Mouse (Mus musculus) fibroblast of lung, adult 2 months (primary cell): ENCODE data around the gene Cdkn1b.

ENCODE experiments used
- DNase-seq: peaks from one replicate; pipeline ENCODE4 v3.0.0-alpha.2; 2011; ENCODE audit warnings: low read depth

The Cdkn1b gene

DNA sequence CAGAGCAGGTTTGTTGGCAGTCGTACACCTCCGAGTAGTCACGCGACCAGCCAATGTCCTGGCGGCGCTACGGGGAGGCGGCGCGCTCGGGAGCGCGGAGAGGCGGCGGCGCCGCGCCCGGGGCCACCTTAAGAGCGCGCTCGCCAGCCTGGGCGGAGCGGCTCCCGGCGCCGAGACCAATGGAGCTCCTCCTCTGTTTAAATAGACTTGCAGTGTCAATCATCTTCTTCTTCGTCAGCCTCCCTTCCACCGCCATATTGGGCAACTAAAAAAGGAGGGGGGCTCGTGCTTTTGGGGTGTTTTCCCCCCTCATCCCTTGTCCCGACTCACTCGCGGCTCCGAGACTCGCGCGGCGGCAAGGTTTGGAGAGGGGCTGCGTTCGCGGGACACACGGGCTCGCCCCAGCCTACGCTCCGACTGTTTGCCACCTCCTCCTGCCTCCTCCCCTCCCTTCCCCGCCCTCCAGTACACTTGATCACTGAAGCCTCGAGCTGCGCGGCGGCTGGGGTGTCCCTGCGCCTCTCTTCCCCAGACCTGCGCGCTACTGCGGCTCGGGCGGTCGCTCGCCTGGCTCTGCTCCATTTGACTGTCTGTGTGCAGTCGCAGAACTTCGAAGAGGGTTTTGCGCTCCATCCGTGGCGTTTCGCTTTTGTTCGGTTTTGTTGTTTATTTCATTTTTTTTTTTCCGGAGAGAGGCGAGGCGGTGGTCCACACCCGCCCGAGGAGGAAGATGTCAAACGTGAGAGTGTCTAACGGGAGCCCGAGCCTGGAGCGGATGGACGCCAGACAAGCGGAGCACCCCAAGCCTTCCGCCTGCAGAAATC is at the start of gene Cdkn1b:
Gene Cdkn1b (plus strand): TSS at position 212 of the 824 bp plus-strand sequence.
- DNase-seq, result peak; percentile 90

DNA sequence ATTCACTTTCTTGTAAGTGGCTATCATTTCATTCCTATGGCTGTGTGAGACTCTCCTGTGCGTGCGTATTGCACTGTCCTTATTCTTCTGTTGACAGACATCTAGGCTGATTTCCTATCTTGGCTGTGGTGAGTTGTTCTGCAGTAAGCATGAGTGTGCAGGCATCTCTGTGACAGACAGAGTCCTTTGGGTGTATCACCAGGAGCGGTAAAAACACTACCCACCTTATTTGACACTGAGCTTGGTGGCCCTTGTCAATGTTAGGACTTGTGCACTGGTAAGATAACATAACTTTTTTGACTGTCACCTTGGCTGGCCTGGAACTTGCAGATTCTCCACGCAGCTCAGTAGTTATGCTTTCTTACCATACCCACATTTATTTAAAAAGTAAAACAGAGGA is 49.3 kb upstream of the Cdkn1b start:
- no peak for DNase-seq

DNA sequence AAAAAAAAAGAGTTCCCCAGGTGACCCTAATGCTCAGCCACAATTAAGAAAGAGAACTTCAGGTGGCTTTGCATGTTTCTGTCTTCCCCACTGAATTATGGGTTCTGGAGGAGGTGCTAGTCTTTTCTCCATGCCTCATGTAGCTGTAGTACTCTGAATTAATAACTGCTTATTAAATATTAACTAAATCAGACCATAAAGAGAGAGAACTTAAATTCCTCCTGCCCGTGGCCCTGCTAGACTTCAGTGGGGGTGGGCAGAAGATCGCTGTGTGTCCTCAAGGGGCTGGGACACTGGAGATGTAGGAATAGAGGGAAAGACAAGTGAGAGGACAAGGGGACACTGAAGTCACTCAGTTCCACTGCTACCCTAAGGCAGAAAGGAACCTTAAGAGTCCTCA is 48.0 kb upstream of the Cdkn1b start:
- no peak for DNase-seq

DNA sequence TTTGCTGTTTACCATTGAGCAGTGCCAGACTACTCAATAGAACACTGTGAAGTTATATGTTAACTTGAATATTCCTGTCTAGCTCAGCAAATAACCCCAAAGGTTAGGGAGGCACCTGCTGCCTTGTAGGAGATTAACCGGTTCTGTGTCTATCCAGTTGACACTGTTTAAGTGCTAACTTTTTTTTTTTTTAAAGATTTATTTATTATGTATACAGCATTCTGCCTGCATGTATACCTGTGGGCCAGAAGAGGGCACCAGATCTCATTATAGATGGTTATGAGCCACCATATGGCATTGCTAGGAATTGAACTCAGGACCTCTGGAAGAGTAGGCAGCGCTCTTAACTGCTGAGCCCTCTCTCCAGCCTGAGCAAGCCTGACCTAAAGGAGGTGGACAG is 47.2 kb upstream of the Cdkn1b start:
- DNase-seq, result no peak

DNA sequence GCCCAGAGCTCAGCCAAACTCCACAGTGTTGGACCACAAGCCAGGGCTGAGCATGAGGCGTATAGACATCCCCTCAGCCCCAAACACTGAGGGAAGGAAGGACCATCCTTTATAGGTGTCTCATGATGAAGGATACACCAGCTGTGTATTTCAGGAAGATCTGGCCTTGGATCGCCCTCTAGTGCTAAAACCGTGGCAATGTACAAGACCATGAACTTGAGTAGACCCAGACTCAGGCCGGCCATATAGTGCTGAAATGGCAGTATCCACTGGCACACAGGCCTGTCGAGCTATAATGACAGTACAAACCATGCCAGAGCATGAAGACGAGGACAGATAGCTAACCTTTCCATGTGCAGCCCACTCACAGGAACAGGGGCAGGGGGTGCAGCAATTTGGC is 43.4 kb upstream of the Cdkn1b start:
- no peak for DNase-seq

DNA sequence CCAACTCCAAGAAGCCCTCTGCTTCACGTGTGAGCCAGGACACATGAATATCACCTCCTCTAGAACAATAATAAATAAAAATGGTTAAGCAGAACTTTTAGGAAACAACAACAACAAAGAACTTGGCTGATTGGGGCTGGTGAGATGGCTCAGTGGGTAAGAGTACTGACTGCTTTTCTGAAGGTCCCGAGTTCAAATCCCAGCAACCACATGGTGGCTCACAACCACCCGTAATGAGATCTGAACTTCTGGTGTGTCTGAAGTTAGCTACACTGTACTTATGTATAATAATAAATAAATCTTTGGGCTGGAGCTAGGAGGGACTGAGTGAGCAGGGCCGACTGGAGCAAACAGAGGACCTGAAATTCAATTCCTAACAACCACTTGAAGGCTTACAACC is 42.9 kb upstream of the Cdkn1b start:
- DNase-seq, result no peak

DNA sequence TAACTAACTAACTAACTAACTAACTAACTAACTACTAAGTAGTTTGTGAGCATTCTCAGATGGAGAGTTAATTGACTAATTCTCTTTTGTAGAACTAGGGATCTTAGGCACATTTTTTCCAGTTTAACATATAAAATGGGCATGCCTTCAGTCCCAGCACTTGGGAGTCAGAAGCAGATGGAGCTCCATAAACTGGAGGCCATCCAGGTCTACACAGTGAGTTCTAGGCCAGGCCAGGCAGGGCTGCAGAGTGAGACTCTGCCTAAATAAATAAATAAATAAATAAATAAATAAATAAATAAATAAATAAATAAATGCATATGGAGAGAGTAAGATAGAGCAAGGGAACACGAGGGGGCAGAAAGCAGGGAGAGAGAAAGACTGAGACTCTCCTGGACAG is 42.3 kb upstream of the Cdkn1b start:
- no peak for DNase-seq

DNA sequence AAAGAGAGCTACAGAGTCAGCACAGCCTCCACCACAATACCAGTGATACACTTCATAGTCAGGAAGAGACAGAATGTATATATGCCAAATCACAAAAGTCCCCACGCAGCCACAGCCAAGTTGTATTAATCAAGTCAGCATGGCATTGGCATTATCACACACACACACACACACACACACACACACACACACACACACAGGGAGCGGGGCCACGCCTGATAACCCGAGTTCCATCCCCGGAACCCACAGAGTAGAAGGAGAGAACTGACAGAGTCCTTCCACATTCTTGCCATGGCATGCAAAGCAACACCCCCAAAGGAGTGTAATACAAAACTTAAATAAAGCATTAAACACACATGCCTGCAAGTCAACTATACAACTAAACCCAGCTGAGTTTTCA is 40.6 kb upstream of the Cdkn1b start:
- DNase-seq, result no peak

DNA sequence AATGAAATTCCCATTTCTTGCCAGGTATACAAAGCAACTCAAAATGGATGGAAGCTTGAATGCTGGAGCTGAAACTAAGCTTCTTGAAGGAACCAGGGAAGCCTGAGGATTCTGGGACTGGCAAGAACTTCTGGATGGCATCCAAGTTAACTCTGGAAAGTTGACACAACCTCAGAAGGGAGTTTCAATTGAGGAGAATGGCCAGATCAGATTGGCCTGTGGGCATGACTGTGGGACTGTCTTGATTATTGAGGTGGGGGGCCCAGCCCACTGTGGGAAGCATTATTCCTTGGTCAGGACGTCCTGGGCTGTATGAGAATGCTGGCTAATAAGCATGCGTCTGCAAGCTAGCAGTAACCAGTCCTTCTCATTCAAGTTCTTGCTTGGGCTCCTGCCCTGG is 40.2 kb upstream of the Cdkn1b start:
- no peak for DNase-seq

DNA sequence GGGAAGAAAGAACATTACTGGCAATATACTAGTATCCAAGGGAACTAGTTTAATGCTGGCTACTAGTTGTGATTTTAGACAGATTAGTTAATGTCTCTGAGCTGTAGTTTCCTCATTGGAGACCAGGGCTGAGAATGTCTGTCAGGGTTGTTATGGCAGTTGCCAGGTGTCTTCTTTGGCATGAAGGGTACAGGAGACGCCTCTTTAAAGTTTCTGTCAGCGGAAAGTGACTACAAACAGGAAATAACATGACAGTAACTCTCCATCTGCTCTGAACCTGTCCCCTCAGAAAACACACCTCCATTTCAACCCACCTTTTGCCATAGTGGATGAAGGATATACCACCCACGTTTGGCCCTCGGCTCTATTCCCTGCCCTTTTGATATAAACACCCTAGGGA is 36.5 kb upstream of the Cdkn1b start:
- no peak for DNase-seq

DNA sequence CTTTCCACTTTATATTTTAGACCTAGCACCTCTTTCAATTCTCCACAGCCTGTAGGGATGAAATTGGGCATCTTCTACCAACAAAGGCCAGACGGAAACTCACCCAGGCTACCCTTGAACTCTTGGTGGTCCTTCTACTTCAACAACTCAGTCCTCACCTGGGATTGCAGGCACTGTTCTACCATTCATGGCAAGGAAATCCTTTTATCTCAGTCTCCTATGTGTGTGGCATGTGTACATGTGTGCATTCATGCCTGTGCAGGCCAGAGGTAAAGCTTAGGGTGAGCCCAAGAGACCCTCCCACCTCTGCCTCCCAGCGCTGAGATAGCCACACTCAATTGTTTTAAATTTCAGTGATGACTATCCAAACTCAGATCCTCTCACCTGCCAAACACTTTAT is 34.7 kb upstream of the Cdkn1b start:
- DNase-seq, result no peak

DNA sequence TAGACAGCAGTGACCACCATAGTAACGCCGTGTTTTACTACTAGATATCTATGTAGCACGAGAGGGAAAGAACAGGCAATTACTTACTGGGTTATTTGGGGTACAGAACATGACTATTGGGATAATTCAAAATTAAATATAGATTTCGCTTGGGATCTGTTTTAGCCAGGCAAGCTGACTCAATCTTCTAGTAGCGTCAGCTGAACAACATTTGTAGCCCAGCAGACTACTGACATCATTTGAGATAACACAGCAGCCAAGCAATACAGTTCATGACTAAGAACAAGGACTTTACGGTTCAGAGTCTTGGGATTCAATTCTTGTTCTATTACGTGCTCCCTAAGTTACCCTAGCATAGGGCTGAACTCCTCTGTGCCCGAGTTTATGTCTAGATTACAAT is 33.7 kb upstream of the Cdkn1b start:
- no peak for DNase-seq

DNA sequence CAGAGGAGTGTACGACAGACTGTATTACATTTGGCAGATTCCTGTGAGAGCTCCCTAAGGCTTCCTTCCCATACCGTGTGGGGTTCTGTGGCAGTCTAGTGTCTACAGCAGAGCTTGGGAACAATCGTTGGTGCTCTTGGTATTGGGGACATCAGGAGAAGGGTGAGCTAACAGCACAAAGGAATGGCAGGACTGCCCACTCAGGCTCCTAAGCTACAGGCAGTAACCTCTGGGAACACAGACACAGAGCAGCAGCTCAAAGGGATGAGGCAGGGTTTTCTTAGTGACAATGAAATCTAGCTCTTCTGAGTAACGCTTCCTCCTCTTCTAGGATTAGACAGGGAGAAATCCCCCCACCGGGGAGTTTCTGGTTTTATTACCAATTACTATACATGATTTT is 33.2 kb upstream of the Cdkn1b start:
- DNase-seq, result no peak

DNA sequence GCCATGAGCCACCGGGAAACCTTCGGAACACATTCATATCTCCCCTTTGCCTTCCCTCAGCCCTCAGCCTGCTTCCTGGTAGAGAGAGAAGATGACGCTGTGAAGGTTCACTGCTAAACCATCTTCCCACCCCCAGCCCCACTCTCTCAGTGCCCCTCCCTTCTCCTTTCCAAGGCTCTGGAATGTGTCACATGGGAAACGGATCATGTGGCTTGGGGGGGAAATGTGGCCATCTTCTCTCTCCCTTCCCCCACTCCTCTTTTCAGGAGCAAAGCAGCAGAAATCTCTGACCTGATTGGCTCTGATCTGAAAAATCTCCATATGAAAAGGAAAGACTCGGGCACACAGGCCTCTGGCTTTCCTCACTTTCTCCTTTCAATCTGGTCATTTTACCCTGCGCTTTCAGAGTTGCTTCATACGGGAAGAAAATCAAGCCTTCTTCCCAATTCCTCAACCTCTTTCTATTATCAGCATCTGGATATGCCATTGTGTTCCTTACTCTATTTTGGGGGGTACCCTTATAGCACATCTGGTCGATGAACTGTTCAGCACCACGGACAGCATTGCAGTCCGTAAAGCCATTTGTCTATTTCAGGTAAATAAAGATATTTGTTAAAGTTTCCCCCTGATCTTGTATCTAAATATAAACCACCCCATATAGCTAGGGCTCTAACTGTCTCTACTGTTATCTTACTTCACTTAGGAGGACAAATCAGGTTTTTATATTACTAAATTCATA is 32.3 kb upstream of the Cdkn1b start:
- no peak for DNase-seq

DNA sequence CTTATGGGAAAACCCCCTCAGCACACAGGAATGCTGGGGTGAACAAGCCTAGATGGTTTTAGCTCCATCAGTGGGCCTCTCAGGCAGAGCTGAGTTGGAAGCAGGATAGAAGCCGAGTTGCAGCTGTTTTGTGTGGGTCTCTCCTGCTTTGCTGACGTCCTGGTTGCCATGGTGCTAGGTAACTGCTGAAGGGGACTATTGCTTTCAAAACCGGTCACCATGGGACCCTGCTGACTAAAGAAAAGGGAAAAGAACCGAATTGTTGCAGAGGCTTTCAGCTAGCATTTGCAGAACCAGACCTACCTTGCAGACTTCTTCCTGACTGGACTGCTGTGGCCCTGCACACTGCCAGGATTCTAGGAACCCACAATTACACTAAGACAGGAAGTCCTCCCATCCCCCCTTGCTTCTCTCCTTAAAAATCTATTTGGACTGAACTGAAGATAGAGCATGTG is 31.6 kb upstream of the Cdkn1b start:
- no peak for DNase-seq

DNA sequence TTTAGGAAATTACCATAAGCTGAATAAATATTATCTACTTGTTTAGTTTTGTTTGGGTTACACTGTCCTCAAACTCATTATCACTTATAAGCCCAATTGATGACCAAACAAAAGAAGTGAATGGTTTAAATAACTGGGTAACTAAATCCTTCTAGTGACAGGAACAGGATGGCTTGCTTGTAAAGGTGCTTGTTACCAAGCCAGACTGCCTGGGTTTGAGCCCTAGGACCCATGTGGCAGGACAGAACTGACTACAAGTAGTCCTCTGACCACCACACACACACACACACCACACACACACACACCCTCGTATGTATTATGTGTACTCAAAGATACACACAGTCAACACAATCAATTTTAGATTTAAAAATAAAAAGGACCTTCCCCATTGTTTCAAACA is 30.4 kb upstream of the Cdkn1b start:
- no peak for DNase-seq

DNA sequence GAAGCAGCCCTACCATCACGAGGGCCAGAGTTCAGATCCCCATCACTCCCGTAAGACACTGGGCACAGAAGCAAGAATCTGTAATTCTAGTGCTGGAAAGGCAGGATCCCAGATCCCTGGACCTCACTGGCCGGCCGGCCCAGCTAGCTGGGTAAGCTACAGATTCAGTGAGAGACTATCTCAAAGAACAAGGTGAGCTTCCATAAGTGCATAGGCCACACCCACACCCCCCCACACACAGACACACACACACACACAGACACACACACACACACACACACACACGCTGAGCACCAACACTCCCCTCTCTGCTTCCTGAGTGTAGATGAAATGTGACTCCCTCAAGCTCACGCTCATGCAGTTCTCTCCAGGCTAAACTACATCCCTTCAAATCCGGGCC is 29.8 kb upstream of the Cdkn1b start:
- DNase-seq, result no peak

DNA sequence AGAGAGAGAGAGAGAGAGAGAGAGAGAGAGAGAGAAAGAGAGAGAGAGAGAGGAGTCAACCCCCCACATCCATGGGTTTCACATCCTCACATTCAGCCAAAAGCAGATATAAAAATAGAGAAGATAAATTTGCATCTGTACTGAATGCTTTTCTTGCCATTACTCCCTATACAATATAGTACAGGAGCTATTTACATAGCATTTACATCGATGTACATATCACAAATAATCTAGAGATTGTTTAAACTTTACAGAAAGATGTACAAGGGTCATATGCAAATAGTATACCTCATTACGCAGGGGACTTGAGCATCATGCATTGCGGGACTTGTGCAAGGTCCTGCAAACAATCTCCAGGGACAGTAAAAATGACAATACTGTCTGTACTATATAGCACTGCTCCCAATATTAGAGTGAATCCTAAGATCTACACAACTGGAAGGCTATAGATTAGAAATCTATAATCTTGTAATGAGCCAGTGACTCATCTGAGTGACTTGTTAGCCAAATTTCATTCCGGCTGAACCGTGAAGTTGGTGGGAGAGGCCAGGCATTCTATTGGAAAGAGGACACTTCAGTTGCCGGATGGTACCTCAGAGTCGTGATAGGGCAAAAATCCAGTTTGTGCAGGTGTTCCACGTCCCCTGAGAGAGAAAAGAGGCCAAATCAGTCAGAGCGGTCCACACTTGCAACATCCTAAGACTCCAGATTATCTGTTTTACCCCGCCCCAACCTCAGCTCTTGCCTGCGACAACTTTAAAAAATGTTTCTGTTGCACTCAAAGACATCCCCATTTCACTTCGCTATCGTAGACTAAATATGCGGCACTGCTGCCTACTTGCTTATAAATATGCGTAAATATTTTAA is 23.4 kb upstream of the Cdkn1b start:
- no peak for DNase-seq

DNA sequence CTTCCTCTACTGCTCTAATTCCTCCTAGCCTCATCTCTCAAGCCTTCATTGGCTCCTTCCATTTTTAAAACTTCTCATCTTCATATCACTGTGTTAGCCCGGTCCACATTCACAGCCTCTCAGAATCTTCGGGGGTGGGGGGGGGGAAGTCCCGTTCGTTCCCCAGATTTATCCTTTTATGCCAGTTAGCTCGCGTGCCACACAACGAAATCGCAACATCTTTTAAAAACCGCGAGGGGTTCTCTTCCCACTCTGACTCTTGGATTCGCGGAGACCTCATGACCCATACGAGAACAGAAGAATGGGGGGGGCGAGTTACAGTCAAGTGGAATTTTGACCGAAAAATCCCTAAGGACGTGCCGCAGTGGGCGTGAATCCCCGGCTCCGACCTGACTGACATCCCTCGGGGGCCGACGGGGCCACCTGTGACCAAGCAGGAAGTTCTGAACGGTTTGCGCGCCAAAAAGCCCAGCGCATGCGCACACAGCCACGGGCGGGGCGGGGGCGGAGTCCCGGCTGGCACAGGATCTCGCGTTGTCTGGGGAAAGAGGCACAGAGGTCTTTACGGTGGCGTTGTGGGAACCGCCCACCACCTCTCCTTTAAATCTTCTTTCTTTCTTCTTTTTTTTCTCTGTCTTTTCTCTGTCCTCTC is 22.6 kb upstream of the Cdkn1b start:
- peak; percentile 83 for DNase-seq

DNA sequence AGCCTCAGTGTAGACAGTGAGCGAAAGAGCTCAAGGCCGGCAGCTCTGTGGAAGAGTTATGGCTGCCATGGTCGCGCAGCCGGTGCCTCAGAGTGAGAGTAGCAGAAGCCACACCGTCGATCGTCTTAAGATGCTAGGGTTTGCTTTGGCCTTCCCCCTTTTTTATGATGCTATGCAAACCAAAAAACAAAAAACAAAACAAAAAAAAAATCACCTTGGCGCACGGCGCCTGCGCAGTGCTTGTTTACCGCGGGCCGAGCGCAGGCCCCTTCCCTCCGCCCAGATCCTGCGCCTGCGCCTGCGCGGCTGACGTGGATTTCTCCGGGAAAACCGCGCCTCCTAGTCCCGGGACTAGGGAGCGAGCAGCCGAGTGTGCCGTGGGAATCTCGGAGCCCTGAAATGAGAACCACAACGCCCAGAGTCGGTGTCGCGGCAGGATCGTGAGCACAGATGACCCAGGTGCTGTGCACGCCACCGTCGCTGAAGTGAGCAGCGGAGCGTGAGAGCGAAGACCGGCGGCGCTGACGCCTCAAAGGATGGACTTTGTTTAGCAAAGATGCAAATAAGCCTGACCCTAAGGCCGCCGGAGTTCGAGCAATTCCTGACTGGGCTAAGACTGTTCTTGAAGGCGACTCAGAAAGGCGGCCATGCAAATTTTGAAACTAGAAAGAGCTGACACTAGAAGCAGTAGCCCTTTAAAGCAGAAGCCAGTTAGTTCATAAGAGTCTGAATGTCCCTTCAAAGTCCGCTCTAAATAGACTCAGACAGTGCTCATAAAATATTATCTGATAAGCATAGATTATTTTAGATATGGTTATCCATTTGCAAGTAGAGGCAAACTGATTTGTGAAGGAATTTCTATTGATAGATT is 21.9 kb upstream of the Cdkn1b start, which contains the start of gene Gpr19:
Gene Gpr19 (minus strand): TSS at position 484 of the 871 bp plus-strand sequence.
- DNase-seq, result peak; percentile 92

DNA sequence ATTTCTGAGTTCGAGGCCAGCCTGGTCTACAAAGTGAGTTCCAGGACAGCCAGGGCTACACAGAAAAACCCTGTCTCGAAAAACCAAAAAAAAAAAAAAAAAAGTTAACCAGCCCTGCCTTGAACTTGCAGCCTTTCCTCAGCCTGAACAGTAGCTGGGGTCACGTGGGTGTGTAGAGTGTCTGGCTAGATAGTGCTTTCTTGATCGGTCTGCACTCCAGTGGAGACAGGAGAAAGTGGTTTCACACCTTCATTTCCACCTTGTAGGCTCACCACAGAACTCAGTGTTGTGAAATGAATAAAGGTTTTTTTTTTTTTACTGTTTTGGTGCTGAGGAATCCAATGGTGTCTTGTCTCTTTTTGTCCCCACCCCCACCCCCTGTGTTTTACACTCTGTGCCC is 16.8 kb upstream of the Cdkn1b start:
- DNase-seq, result no peak
